Mouse (Mus musculus) cerebellum, adult 2 months (tissue): ENCODE data around the gene Nup205.

Source experiments
- CTCF ChIP-seq: fragments of 200-500 bp; IDR thresholded peaks from 2 replicates; pipeline ENCODE4 v1.5.1; 2011; ENCODE audit warnings: low read depth, mild to moderate bottlenecking, control low read depth, low read length, moderate library complexity, borderline replicate concordance; ENCODE audit not compliant: insufficient read depth
- POLR2A ChIP-seq: fragments of 200-500 bp; IDR thresholded peaks from 2 replicates; pipeline ENCODE4 v1.6.1; 2011; ENCODE audit warnings: low read length, control low read depth, borderline replicate concordance; ENCODE audit not compliant: insufficient read depth

DNA sequence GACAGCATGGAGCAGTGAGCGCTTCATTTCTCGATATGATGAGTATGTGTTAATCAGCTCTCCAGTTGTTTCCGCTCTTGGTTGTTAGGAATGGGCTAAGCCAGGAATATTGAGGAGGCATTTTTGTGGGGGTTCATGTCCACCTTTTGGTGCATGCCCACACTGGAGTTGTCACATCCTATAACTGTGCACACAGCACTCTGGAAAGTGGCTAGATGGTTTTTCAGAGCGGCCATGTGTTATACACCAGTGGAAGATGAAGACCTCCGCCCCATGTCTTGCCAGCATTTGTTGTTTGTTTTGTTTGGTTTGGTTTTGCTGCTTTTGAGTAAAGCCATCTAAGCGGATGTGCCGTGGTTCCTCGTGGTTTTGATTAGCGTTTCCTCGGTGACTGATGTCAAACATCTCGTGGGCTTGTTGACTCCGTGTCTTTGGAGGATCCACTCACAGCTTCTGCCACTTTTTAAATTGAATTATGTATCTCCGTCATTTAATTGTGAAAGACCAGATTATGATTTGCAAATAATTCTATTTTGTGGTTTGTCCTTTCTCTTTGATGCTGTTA lies 80.5 kb downstream of the Nup205 start:
- TF ChIP-seq POLR2A, result no peak
- TF ChIP-seq CTCF, result no peak
